Mouse (Mus musculus) kidney, adult 2 months (tissue): ENCODE data around the gene Crtc2. TPM values are rescaled to one million over a fixed set of nuclear protein-coding genes. Genes with fewer than 3 reads are reported as not detected.

Experiments
- DNase-seq: peaks from one replicate; pipeline ENCODE4 v3.0.0; 2021
- H3K27ac ChIP-seq: fragments of 200-500 bp; 2 replicates; pipeline ENCODE4 v1.5.1; 2012; ENCODE audit warnings: low read depth, low read length, control low read depth, inconsistent platforms; ENCODE audit not compliant: insufficient read depth
- H3K27me3 ChIP-seq: fragments of 200-500 bp; replicated peaks from 2 replicates; pipeline ENCODE4 v1.6.1; 2012; ENCODE audit warnings: mild to moderate bottlenecking, moderate library complexity, low read length, inconsistent platforms; ENCODE audit not compliant: control insufficient read depth, insufficient read depth
- H3K36me3 ChIP-seq: fragments of 200-500 bp; 2 replicates; pipeline ENCODE4 v1.6.1; 2012; ENCODE audit warnings: mild to moderate bottlenecking, moderate library complexity, low read length, inconsistent platforms; ENCODE audit not compliant: control insufficient read depth, insufficient read depth
- H3K4me1 ChIP-seq: fragments of 200-500 bp; 2 replicates; pipeline ENCODE4 v1.6.1; 2011; ENCODE audit warnings: low read length; ENCODE audit not compliant: control insufficient read depth, insufficient read depth
- H3K4me3 ChIP-seq: fragments of 200-500 bp; 2 replicates; pipeline ENCODE4 v1.5.1; 2011; ENCODE audit warnings: mild to moderate bottlenecking, low read depth, low read length, control low read depth; ENCODE audit not compliant: insufficient read depth
- CTCF ChIP-seq: fragments of 200-500 bp; conservative IDR thresholded peaks from 2 replicates; pipeline ENCODE4 v1.5.1; 2011; ENCODE audit warnings: low read depth, mild to moderate bottlenecking, control low read depth, low read length, moderate library complexity, mixed read lengths; ENCODE audit not compliant: insufficient read depth, insufficient read length
- POLR2A ChIP-seq: fragments of 200-500 bp; IDR thresholded peaks from one replicate; pipeline ENCODE4 v1.6.1; 2011; ENCODE audit warnings: low read depth, low read length, control low read depth
- WGBS: fragments of 180-500 bp; shearing (Covaris S2); methylation state at CpG from one replicate; pipeline ENCODE4 v1.1.7; 2018; 5-methylcytosine and 5-hydroxymethylcytosine counted together
- polyA plus RNA-seq: library from polyadenylated mRNA; depleted of rRNA; stranded (reverse); fragments of >200 nt; gene quantifications from 2 replicates; pipeline ENCODE4 v1.2.3, GENCODE M21; 2012

Gene Crtc2
- polyA plus RNA-seq, 1 experiment = 57.6 TPM

GRCm38 (mm10) chr3:90264687-90265033, 10.7 kb downstream of the Crtc2 start:
- H3K4me1 ChIP-seq = peaks cover 7% of the 10 kb centered on the region; the same call in 1 of the 2 replicates
- DNase-seq = no peak
- no peaks in the 10 kb centered on the region for H3K27me3 ChIP-seq
- no peaks in the 10 kb centered on the region for H3K36me3 ChIP-seq
- peak overlapping the region; percentile 40; the same call in 1 of the 2 replicates for H3K27ac ChIP-seq
- 32% methylated on average over 10 of the region's 10 CpGs for WGBS
- H3K4me3 ChIP-seq = peak overlapping the region; percentile 76; the same call in 1 of the 2 replicates
- TF ChIP-seq POLR2A (no peak), CTCF (no peak)

GRCm38 (mm10) chr3:90265034-90265931, 11.3 kb downstream of the Crtc2 start, which contains the start of gene Dennd4b:
Gene Dennd4b, plus strand, starts transcription at chr3:90265185.
- peak within 1 kb of the TSS; percentile 76 for H3K4me3 ChIP-seq
- TF ChIP-seq POLR2A = peak; percentile 43
- TF ChIP-seq CTCF = peak; percentile 76
- WGBS = under 1% methylated on average over 87 of the region's 87 CpGs

GRCm38 (mm10) chr3:90265932-90266741, 12.2 kb downstream of the Crtc2 start:
- TF ChIP-seq POLR2A = no peak
- no peak for TF ChIP-seq CTCF
- H3K36me3 ChIP-seq = no peaks in the 10 kb centered on the region
- no peak for DNase-seq
- peak overlapping the region; percentile 95 for H3K27ac ChIP-seq
- H3K27me3 ChIP-seq = no peaks in the 10 kb centered on the region
- peak overlapping the region; percentile 76 for H3K4me3 ChIP-seq
- 27% methylated on average over 16 of the region's 16 CpGs for WGBS
- H3K4me1 ChIP-seq = peaks cover 7% of the 10 kb centered on the region; the same call in 1 of the 2 replicates

More at GRCm38 (mm10) chr3:90265034-90265931, 11.3 kb downstream of the Crtc2 start, which contains the start of gene Dennd4b:
- Histone ChIP-seq H3K4me1 (peaks cover 7% of the 10 kb centered on the region; the same call in 1 of the 2 replicates), H3K27ac (peak within 1 kb of the TSS; percentile 95), H3K36me3 (no peaks in the 10 kb centered on the region), H3K27me3 (no peaks in the 10 kb centered on the region)
- DNase-seq = peak; percentile 92

- H3K4me1 ChIP-seq = peaks cover 7% of the 10 kb centered on the region; the same call in 1 of the 2 replicates
- TF ChIP-seq POLR2A = no peak
- no peak for TF ChIP-seq CTCF
- WGBS = 92% methylated on average over 20 of the region's 20 CpGs
- no peaks in the 10 kb centered on the region for H3K27me3 ChIP-seq
- no peaks in the 10 kb centered on the region for H3K36me3 ChIP-seq
- H3K27ac ChIP-seq = no peak overlapping the region
- DNase-seq = no peak
- no peak overlapping the region for H3K4me3 ChIP-seq
Measured at GRCm38 (mm10) chr3:90266901-90267775, 13.2 kb downstream of the Crtc2 start.

GRCm38 (mm10) chr3:90268190-90268589, 14.2 kb downstream of the Crtc2 start:
- Histone ChIP-seq H3K27me3 (no peaks in the 10 kb centered on the region), H3K4me3 (no peak overlapping the region), H3K4me1 (peaks cover 7% of the 10 kb centered on the region; the same call in 1 of the 2 replicates), H3K27ac (no peak overlapping the region), H3K36me3 (no peaks in the 10 kb centered on the region)
- DNase-seq = no peak
- TF ChIP-seq CTCF (no peak), POLR2A (no peak)
- 97% methylated on average over 11 of the region's 11 CpGs for WGBS

GRCm38 (mm10) chr3:90268971-90269370, 15.0 kb downstream of the Crtc2 start:
- Histone ChIP-seq H3K4me3 (no peak overlapping the region), H3K27me3 (no peaks in the 10 kb centered on the region), H3K4me1 (peaks cover 7% of the 10 kb centered on the region; the same call in 1 of the 2 replicates), H3K36me3 (no peaks in the 10 kb centered on the region), H3K27ac (no peak overlapping the region)
- WGBS = 94% methylated on average over 16 of the region's 16 CpGs
- no peak for DNase-seq
- TF ChIP-seq CTCF (no peak), POLR2A (no peak)
